Mouse (Mus musculus) kidney, embryonic 14.5 days (tissue): ENCODE data around the gene Limk2. TPM values are rescaled to one million over a fixed set of nuclear protein-coding genes. Genes with fewer than 3 reads are reported as not detected.

ENCODE experiments used
- ATAC-seq: fragments of 200-750 bp; cut with Nextera tagmentation; 2 replicates; pipeline ENCODE4 v1.8.0; 2017; ENCODE audit warnings: moderate number of reproducible peaks, mild to moderate bottlenecking, moderate TSS enrichment, moderate library complexity; ENCODE audit not compliant: low FRiP score, low TSS enrichment
- H3K27ac ChIP-seq: fragments of 300-500 bp; sonication (generic); 2 replicates; pipeline ENCODE4 v1.5.1; 2014; ENCODE audit warnings: low read depth, mild to moderate bottlenecking, low read length, moderate library complexity, mixed read lengths
- H3K27me3 ChIP-seq: fragments of 300-500 bp; sonication (generic); 2 replicates; pipeline ENCODE4 v1.6.1; 2014; ENCODE audit warnings: mild to moderate bottlenecking, low read length; ENCODE audit not compliant: control insufficient read depth, insufficient read depth
- H3K36me3 ChIP-seq: fragments of 300-500 bp; sonication (generic); 2 replicates; pipeline ENCODE4 v1.6.1; 2014; ENCODE audit warnings: low read length, mixed read lengths; ENCODE audit not compliant: control insufficient read depth, insufficient read depth
- H3K4me1 ChIP-seq: fragments of 300-500 bp; sonication (generic); 2 replicates; pipeline ENCODE4 v1.6.1; 2014; ENCODE audit warnings: low read length, mixed read lengths; ENCODE audit not compliant: control insufficient read depth, insufficient read depth
- H3K4me2 ChIP-seq: fragments of 300-500 bp; sonication (generic); replicated peaks from 2 replicates; pipeline ENCODE4 v1.6.1; 2014; ENCODE audit warnings: low read depth, mild to moderate bottlenecking, low read length
- H3K4me3 ChIP-seq: fragments of 300-500 bp; sonication (generic); 2 replicates; pipeline ENCODE4 v1.5.1; 2014; ENCODE audit warnings: mild to moderate bottlenecking, low read length
- H3K9ac ChIP-seq: fragments of 300-500 bp; sonication (generic); 2 replicates; pipeline ENCODE4 v1.6.1; 2014; ENCODE audit warnings: low read depth, mild to moderate bottlenecking, low read length, moderate library complexity
- H3K9me3 ChIP-seq: fragments of 300-500 bp; sonication (generic); 2 replicates; pipeline ENCODE4 v1.6.1; 2016; ENCODE audit warnings: low read length; ENCODE audit not compliant: control insufficient read depth
- WGBS: fragments of 180-500 bp; shearing (Covaris S2); extraction: QIAGEN DNeasy Blood & Tissue Kit; methylation state at CpG from one replicate; pipeline ENCODE4 v1.1.7; 2014; 5-methylcytosine and 5-hydroxymethylcytosine counted together
- polyA plus RNA-seq: library from polyadenylated mRNA; unstranded; fragments of >200 nt; fragmentation: Nextera tagmentation; extraction: Ambion mirVana; gene quantifications from 2 replicates; pipeline ENCODE4 v1.2.1, GENCODE M21; 2014

The Limk2 gene
- polyA plus RNA-seq, 1 experiment from 2014 or later = 41.7 TPM

DNA sequence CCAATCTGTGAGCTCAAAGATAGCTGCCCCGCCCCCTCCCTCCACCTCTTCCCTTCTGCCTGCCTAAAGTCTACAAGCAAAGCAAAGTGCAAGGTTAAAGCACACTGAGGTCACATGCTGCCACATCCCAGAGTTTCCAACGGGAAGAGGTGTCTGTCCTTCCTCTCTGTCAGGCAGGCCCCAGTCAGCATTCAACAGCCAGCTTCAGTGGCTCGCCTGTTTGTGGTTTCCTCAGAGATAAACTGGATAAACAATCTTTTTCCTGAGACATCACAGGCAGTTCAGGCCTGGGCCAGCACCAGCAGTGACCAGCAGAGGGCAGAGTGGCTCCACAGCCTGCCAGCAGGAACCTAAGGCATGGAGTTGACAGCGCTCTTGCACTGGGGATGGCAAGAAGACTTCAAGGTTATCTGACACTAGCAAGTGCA lies 22.0 kb downstream of the Limk2 start:
- peak; percentile 83 for ATAC-seq
- no peaks in the 10 kb centered on the region for H3K9me3 ChIP-seq
- no peak overlapping the region for H3K9ac ChIP-seq
- H3K4me2 ChIP-seq = no peak overlapping the region
- no peak overlapping the region for H3K27ac ChIP-seq
- WGBS = 35% methylated on average over 4 of the region's 4 CpGs
- H3K27me3 ChIP-seq = no peaks in the 10 kb centered on the region
- H3K4me3 ChIP-seq = no peak overlapping the region
- H3K4me1 ChIP-seq = no peaks in the 10 kb centered on the region
- peaks cover 11% of the 10 kb centered on the region; the same call in 1 of the 2 replicates for H3K36me3 ChIP-seq

DNA sequence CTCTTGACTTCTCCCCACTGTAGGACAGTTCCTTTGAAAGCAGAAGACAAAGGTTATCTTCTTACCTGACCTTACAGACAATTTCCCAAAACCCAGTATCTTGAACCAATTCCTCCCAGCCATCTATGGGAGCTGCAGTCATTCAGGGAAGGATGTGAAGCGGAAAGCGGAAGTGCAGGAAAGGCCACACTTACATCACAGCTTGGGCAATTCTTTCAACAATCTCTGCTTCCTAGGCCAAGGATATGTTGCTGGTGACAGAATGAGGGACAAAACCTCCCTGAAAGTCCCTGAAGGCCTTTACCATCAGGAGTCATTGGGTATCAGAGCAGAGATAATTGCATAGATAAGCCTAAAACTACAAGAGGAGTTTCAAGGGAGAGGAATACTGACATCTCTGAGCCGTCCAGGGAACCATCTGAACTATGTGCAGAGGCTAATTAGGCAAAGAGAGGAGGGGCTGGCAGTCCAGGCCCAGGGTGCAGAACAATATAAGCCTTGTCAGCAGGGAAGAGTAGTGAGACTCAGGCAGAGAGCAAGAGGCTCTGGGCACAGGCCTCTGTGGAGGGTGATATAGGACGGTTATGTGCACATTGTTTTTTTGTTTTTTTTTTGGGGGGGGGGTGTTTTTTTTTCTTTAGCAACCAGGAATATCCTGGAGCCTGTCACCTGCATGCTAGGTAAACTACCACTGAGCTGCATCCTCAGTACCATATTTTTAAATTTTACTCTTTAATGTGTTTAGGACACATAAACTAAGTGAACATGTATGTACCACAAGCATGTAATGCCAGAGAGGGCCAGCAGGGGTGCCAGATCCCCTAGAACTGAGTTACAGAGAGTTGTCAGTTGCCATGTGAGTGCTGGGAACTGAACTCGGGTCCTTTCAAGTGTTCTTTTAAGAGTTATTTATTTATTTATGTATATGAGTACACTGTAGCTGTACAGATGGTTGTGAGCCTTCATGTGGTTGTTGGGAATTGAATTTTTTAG lies 26.1 kb downstream of the Limk2 start:
- no peak for ATAC-seq
- peaks cover 8% of the 10 kb centered on the region; the same call in 1 of the 2 replicates for H3K36me3 ChIP-seq
- no peaks in the 10 kb centered on the region for H3K27me3 ChIP-seq
- H3K4me3 ChIP-seq = no peak overlapping the region
- 88% methylated on average over 5 of the region's 5 CpGs for WGBS
- no peaks in the 10 kb centered on the region for H3K4me1 ChIP-seq
- no peak overlapping the region for H3K4me2 ChIP-seq
- no peaks in the 10 kb centered on the region for H3K9me3 ChIP-seq
- no peak overlapping the region for H3K9ac ChIP-seq
- H3K27ac ChIP-seq = no peak overlapping the region

DNA sequence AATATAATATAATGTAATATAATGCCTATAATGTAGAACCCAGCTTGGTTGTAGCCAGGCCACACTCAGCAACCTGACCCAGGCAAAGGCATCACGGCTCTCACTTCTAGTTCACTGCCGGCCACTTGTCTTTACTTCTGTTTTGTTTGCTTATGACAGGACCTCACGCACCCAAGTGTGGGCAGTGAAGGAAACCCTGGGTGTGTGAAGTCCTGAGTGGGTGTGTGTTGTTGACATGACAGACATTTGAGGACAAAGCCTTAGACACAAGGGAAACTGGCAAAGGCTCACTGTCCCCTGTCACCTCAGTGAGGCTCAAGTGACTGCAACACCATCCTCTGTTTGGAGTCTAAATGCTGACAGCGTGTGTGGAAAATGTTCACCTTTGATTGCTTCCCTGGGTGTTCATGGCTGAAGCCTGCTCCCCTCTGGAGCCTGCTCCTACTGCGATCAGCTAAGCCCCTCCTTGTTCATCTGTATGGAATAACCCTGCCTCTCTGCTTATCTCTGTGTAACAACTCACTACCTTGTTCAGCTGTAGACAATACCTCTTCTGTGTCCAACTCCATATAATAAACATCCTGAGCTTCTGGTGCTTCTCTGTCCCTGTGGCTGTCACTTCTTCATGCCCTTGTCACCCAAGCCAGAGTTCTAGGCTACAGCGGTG lies 27.7 kb downstream of the Limk2 start:
- Histone ChIP-seq H3K36me3 (peaks cover 6% of the 10 kb centered on the region; the same call in 1 of the 2 replicates), H3K4me2 (no peak overlapping the region), H3K9ac (no peak overlapping the region), H3K27me3 (no peaks in the 10 kb centered on the region), H3K4me3 (no peak overlapping the region), H3K4me1 (no peaks in the 10 kb centered on the region), H3K9me3 (no peaks in the 10 kb centered on the region), H3K27ac (no peak overlapping the region)
- WGBS = 93% methylated on average over 6 of the region's 6 CpGs
- no peak for ATAC-seq

DNA sequence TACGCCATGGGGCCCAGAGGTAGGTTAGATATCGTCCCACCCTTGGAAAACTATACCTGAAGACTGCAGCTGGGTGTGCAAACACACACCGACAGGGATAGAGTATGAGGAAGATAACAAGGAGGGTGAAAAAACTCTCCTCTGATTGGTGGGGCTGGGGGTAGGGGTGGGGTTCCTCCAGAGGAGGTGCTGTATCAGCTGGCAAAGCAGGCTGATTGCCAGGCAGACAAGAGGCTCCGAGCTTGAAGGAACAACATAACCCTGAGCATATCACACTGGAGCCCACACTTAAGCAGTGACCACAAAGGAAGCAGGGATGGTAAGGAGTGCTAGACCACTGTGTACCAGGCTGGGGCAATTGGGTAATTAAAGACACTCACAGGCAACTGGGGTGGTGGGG lies 29.6 kb downstream of the Limk2 start:
- H3K36me3 ChIP-seq = peaks cover 2% of the 10 kb centered on the region; the same call in 1 of the 2 replicates
- no peak overlapping the region for H3K27ac ChIP-seq
- WGBS = 84% methylated on average over 4 of the region's 4 CpGs
- H3K27me3 ChIP-seq = no peaks in the 10 kb centered on the region
- no peak overlapping the region for H3K4me2 ChIP-seq
- no peak for ATAC-seq
- peaks cover 6% of the 10 kb centered on the region for H3K4me1 ChIP-seq
- no peak overlapping the region for H3K9ac ChIP-seq
- no peaks in the 10 kb centered on the region for H3K9me3 ChIP-seq
- H3K4me3 ChIP-seq = no peak overlapping the region

DNA sequence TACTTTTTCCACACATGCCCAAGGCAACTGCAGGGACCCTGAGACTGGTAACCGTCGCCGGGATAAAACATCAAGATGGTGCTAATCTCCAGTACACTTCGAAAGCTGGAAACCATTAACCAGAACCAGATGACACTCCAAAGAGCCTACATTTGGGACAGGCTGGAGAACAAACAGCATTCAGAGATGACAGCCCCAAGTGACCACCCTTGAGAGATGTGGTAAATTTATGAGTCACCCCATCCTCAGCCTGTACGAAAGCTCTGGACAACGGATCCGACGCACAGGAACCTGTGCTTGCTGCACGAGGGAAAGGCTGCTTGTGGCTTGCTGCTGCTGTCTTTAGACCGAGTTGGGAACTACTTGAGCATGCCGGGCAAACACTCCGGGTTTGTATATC lies 34.2 kb downstream of the Limk2 start:
- H3K4me3 ChIP-seq = no peak overlapping the region
- 67% methylated on average over 12 of the region's 12 CpGs for WGBS
- H3K4me1 ChIP-seq = peaks cover 21% of the 10 kb centered on the region
- no peaks in the 10 kb centered on the region for H3K36me3 ChIP-seq
- no peaks in the 10 kb centered on the region for H3K9me3 ChIP-seq
- H3K27me3 ChIP-seq = no peaks in the 10 kb centered on the region
- ATAC-seq = no peak
- peak overlapping the region; percentile 15; the same call in 1 of the 2 replicates for H3K4me2 ChIP-seq
- peak overlapping the region; percentile 18; the same call in 1 of the 2 replicates for H3K9ac ChIP-seq
- peak overlapping the region; percentile 68 for H3K27ac ChIP-seq

DNA sequence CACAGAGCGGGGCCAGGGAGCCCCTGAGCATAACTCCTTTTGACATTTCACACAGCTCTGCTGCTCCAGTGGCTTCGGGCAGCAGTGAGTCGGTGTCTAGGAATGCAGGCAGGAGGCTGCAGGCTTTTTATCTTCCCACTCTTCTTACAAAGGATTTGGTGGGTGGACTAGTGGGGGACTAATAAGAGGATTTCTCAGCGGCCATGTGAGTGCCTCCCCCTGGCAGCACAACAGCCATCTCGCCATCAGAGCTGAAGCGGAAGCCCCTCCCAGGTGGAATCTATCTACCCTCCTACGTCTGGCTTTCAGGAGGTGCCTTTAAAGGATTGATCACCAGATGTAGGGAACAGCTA lies 34.7 kb downstream of the Limk2 start:
- Histone ChIP-seq H3K9me3 (no peaks in the 10 kb centered on the region), H3K9ac (peak overlapping the region; percentile 18; the same call in 1 of the 2 replicates), H3K4me3 (no peak overlapping the region), H3K4me1 (peaks cover 21% of the 10 kb centered on the region), H3K4me2 (peak overlapping the region; percentile 15; the same call in 1 of the 2 replicates), H3K36me3 (no peaks in the 10 kb centered on the region), H3K27ac (peak overlapping the region; percentile 68; the same call in 1 of the 2 replicates), H3K27me3 (no peaks in the 10 kb centered on the region)
- 10% methylated on average over 7 of the region's 7 CpGs for WGBS
- peak; percentile 12; the same call in 1 of the 2 replicates for ATAC-seq

DNA sequence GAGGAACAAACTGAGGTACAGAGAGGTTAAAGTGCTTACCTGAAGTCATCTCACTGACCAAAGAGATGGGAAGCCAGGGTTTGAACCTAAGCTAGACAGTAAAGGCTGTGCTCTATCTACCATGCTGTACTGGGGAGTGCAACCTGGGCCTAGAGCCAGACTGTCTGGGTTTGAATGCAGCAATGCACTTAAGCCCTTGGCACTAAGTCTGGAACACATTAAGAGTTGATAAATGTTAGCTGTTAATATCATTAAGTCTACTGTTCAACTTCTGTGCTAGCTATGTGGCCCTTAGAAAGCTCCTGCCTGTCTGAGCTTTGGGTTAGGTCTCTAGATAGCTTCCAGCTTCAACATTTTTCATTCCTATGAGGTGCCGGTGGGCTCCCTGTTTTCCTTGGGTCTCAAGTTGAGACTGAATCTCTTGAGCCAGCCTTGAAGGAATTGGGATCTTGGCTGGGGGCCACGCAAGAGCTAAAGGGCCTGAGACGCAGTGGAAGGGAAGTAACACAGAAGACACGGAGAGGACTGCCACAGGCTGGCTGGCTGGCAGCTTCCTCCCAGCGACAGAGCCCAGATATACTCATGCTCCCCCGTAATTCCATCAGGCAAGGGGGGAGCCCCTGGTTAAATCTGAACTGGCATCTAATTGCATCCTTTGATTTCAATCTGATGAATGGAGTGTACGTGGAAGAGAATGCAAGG lies 35.2 kb downstream of the Limk2 start:
- no peak overlapping the region for H3K4me3 ChIP-seq
- WGBS = 32% methylated on average over 7 of the region's 7 CpGs
- no peaks in the 10 kb centered on the region for H3K9me3 ChIP-seq
- no peak for ATAC-seq
- H3K9ac ChIP-seq = no peak overlapping the region
- no peaks in the 10 kb centered on the region for H3K36me3 ChIP-seq
- H3K27ac ChIP-seq = peak overlapping the region; percentile 68; the same call in 1 of the 2 replicates
- H3K4me2 ChIP-seq = peak overlapping the region; percentile 15; the same call in 1 of the 2 replicates
- H3K4me1 ChIP-seq = peaks cover 27% of the 10 kb centered on the region
- no peaks in the 10 kb centered on the region for H3K27me3 ChIP-seq

DNA sequence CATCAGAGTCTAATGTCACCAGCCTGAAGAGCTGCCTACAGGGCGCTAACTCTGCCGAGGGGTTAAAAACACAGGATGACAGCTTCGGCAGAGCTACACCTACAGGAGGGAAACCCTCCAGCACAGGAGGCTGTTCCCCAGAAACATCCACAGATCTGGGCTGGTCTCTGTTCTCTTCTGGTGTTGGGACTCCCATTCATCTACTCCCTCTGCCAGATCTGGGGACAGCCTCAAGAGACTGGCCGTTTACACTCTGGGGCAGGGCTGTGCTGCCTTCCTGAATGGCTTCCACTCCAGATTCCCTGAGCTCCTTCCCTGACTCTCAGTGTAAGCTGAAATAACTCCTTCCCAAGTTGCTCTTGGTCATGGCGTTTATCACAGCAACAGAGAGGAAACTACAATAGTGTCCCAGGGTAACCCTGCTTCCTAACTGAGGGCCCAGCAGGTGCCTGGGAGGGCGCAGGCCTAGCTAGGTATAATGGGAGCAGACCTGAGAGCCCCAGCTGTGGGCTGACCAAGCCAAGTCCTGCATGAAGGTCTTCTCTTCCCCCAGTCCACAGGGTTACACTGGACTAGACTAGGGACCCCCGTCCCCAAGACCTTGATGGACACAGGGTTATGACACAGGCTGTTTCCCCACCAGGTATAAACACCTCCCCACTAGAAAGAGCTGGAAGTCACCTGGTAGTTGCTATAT lies 37.2 kb downstream of the Limk2 start:
- Histone ChIP-seq H3K27ac (no peak overlapping the region), H3K9ac (peak overlapping the region; percentile 71), H3K9me3 (no peaks in the 10 kb centered on the region), H3K27me3 (no peaks in the 10 kb centered on the region), H3K4me3 (peak overlapping the region; percentile 53), H3K36me3 (no peaks in the 10 kb centered on the region), H3K4me1 (peaks cover 27% of the 10 kb centered on the region), H3K4me2 (peak overlapping the region; percentile 94)
- ATAC-seq = 0 out of 2 replicates have a peak, but pooled peaks have one; percentile 0
- 19% methylated on average over 7 of the region's 7 CpGs for WGBS
